Mouse (Mus musculus) CD4-positive naive resting alpha-beta T cell, adult 76 days (primary cell): ENCODE measurements around the gene Map7. TPM values are rescaled to one million over a fixed set of nuclear protein-coding genes. Genes with fewer than 3 reads are reported as not detected.

Experiments used
- total RNA-seq: library from RNA; stranded (reverse); gene quantifications from one replicate; pipeline ENCODE4 v1.2.4, GENCODE M21; 2023

Map7 gene
- 13.8 TPM for total RNA-seq

DNA sequence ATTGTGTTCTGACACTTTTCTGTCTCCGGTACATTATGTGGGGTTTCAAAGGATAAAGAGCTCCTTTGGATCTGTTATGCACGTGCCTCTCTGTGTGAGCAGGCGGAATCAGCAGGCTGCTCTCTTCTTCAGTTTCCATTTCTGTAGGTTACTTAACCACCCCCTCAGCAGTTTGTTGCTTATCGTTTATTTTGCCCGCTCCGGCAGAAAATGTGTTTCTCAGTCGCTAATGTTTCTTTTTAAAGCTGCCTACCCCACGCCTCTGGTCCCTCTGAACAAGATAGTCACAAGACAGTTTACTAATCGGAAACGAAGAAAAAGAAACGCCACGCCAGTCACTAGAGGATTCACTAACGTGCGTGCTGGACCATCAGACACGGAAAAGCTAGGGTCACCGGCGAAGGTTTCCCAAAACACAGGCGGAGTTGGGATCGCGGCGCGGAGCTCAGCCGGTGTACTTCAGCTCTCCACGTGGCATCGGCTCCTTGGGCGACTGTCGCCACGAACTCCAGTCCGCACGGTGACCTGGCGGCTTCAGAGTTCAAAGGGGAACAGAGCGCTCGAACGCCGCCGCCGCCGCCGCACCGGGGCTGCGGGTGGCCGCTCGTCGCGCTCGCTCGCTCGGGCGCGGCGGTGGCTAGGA is at the start of gene Map7:
Map7 (plus strand) TSS at position 342 of the 643 bp plus-strand sequence.

DNA sequence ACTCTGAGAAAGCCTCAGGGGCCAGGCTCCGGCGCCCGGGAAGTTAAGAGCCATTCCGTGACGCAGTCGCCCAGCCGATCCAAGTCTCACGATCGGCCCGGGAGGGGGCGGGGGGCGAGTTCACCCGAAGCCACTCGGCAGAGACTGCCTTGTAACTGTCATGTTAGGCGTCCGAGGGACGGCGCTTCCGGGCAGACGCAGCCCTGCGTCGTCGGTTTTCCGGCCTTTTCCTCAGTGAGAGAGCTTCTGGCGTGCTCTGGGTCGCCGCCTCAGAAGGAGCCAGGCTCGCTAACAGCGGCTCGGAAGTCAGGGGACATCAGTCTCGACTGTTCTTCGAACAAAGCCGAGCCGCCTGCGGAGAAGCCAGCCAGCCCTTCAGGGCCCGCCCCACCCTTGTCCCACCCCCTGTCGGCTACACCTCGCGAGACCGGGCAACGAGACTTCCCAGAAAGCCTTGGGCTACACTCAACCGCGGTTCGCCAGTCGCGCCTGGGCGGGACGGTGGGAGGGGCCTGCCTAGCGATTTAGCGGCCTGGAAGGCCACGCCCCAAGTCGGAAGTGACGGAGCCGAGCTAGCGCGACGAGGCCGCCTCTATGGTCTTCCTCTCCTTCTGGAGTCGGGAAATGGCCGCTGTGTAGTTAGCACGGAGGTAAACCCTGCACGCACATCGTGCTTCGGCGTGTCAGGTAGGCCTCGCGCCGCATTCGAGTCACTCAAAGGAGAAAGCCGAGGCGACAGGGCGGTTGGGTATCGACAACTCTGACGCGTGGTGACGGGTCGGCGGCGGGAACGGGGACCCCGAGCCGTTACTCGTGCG is 163.9 kb downstream of the Map7 start, which contains the start of gene Bclaf1:
Bclaf1 (plus strand) TSS at position 552 of the 818 bp plus-strand sequence.

Other genes starting within 250 kb of the Map7 start
- gene Pex7, start 240.8 kb upstream of the Map7 start, total RNA-seq: 19.0 TPM
- 34.8 TPM for gene Map3k5, start 214.0 kb upstream of the Map7 start, total RNA-seq
- 326 TPM for gene Bclaf1, start 164.0 kb downstream of the Map7 start, total RNA-seq
- gene Mtfr2, start 199.3 kb downstream of the Map7 start, total RNA-seq: 0.64 TPM